Mouse (Mus musculus) urinary bladder, adult 2 months (tissue): ENCODE measurements around the gene Oas1a. TPM values are rescaled to one million over a fixed set of nuclear protein-coding genes. Genes with fewer than 3 reads are reported as not detected.
"Not testable (repeated sequence)": the region's sequence is repeated elsewhere in the genome, so short reads cannot be mapped to it uniquely, and the experiment has no call there.

ENCODE experiments used
- DNase-seq: peaks from one replicate; pipeline ENCODE4 v3.0.0; 2022; ENCODE audit warnings: low spot score
- polyA plus RNA-seq: library from polyadenylated mRNA; depleted of rRNA; stranded (reverse); fragments of >200 nt; gene quantifications from 2 replicates; pipeline ENCODE4 v1.2.3, GENCODE M21; 2012; rRNA removed

The Oas1a gene
- polyA plus RNA-seq: 5.3 and 5.7 TPM in 2 replicates

GRCm38 (mm10) chr5:120906791-120907733 is at the start of gene Oas1a:
Gene Oas1a (minus strand): TSS chr5:120907521.
- not testable (repeated sequence) for DNase-seq

- DNase-seq: no peak
Observed at GRCm38 (mm10) chr5:120953974-120954373, 46.7 kb upstream of the Oas1a start.

- no peak for DNase-seq
Observed at GRCm38 (mm10) chr5:120952242-120952770, 45.0 kb upstream of the Oas1a start.

GRCm38 (mm10) chr5:120942076-120942475 is 34.8 kb upstream of the Oas1a start:
- no peak for DNase-seq

- no peak for DNase-seq
Observed at GRCm38 (mm10) chr5:120938586-120938985, 31.3 kb upstream of the Oas1a start.

GRCm38 (mm10) chr5:120937841-120938240 is 30.5 kb upstream of the Oas1a start:
- no peak for DNase-seq

GRCm38 (mm10) chr5:120933966-120934365 is 26.6 kb upstream of the Oas1a start:
- DNase-seq: no peak

GRCm38 (mm10) chr5:120927036-120927435 is 19.7 kb upstream of the Oas1a start:
- DNase-seq: peak; percentile 16

- peak; percentile 8 for DNase-seq
Observed at GRCm38 (mm10) chr5:120926311-120926710, 19.0 kb upstream of the Oas1a start.

GRCm38 (mm10) chr5:120924520-120924919 is 17.2 kb upstream of the Oas1a start:
- not testable (repeated sequence) for DNase-seq

- no peak for DNase-seq
Observed at GRCm38 (mm10) chr5:120923969-120924368, 16.6 kb upstream of the Oas1a start.

GRCm38 (mm10) chr5:120920296-120920695 is 13.0 kb upstream of the Oas1a start:
- DNase-seq: no peak

- DNase-seq: not testable (repeated sequence)
Observed at GRCm38 (mm10) chr5:120919156-120919935, 12.0 kb upstream of the Oas1a start.

GRCm38 (mm10) chr5:120914204-120914603 is 6.9 kb upstream of the Oas1a start, which contains the start of gene Oas1d:
Gene Oas1d (plus strand): TSS chr5:120914536.
- DNase-seq: not testable (repeated sequence)

GRCm38 (mm10) chr5:120908196-120908920 is 1.0 kb upstream of the Oas1a start:
- no peak for DNase-seq

GRCm38 (mm10) chr5:120902056-120902455 is 5.3 kb downstream of the Oas1a start:
- DNase-seq: no peak

- DNase-seq: no peak
Observed at GRCm38 (mm10) chr5:120900666-120901065, 6.7 kb downstream of the Oas1a start.

- DNase-seq: no peak
Observed at GRCm38 (mm10) chr5:120898726-120899125, 8.6 kb downstream of the Oas1a start.

GRCm38 (mm10) chr5:120898307-120898706 is 9.0 kb downstream of the Oas1a start:
- DNase-seq: no peak

GRCm38 (mm10) chr5:120895231-120895900 is 12.0 kb downstream of the Oas1a start:
- DNase-seq: no peak

GRCm38 (mm10) chr5:120894692-120895091 is 12.6 kb downstream of the Oas1a start:
- not testable (repeated sequence) for DNase-seq
